Mouse (Mus musculus) limb, embryonic 15.5 days (tissue): Measurements from ENCODE around the gene Fam69a. TPM values are rescaled to one million over a fixed set of nuclear protein-coding genes. Genes with fewer than 3 reads are reported as not detected.
"Not testable (repeated sequence)": the region's sequence is repeated elsewhere in the genome, so short reads cannot be mapped to it uniquely, and the experiment has no call there.

ENCODE experiments used
- ATAC-seq: fragments of 200-750 bp; cut with Nextera tagmentation; 2 replicates; pipeline ENCODE4 v1.8.0; 2017; ENCODE audit warnings: low read depth, moderate TSS enrichment; ENCODE audit not compliant: insufficient number of reproducible peaks, low FRiP score, low TSS enrichment
- H3K27ac ChIP-seq: fragments of 300-500 bp; sonication (generic); 2 replicates; pipeline ENCODE4 v1.5.1; 2015; ENCODE audit warnings: moderate library complexity, mild to moderate bottlenecking, inconsistent platforms
- H3K27me3 ChIP-seq: fragments of 300-500 bp; sonication (generic); 2 replicates; pipeline ENCODE4 v1.6.1; 2015; ENCODE audit warnings: inconsistent platforms
- H3K36me3 ChIP-seq: fragments of 300-500 bp; sonication (generic); 2 replicates; pipeline ENCODE4 v1.6.1; 2015; ENCODE audit warnings: inconsistent platforms
- H3K4me1 ChIP-seq: fragments of 300-500 bp; sonication (generic); 2 replicates; pipeline ENCODE4 v1.6.1; 2015; ENCODE audit warnings: inconsistent platforms
- H3K4me2 ChIP-seq: fragments of 300-500 bp; sonication (generic); 2 replicates; pipeline ENCODE4 v1.6.1; 2015; ENCODE audit warnings: mild to moderate bottlenecking, inconsistent platforms
- H3K4me3 ChIP-seq: fragments of 300-500 bp; sonication (generic); 2 replicates; pipeline ENCODE4 v1.5.1; 2015; ENCODE audit warnings: mild to moderate bottlenecking, inconsistent platforms
- H3K9ac ChIP-seq: fragments of 300-500 bp; sonication (generic); 2 replicates; pipeline ENCODE4 v1.6.1; 2015; ENCODE audit warnings: inconsistent platforms
- H3K9me3 ChIP-seq: fragments of 300-500 bp; sonication (generic); 2 replicates; pipeline ENCODE4 v1.6.1; 2016; ENCODE audit warnings: inconsistent platforms
- WGBS: fragments of 180-500 bp; shearing (Covaris S2); methylation state at CpG from one replicate; pipeline ENCODE4 v1.1.7; 2015; 5-methylcytosine and 5-hydroxymethylcytosine counted together
- polyA plus RNA-seq: library from polyadenylated mRNA; unstranded; fragments of >200 nt; fragmentation: Nextera tagmentation; extraction: Ambion mirVana; gene quantifications from 2 replicates; pipeline ENCODE4 v1.2.1, GENCODE M21; 2015

Fam69a gene
- polyA plus RNA-seq, 1 experiment from 2014 or later: 31.8 TPM

DNA sequence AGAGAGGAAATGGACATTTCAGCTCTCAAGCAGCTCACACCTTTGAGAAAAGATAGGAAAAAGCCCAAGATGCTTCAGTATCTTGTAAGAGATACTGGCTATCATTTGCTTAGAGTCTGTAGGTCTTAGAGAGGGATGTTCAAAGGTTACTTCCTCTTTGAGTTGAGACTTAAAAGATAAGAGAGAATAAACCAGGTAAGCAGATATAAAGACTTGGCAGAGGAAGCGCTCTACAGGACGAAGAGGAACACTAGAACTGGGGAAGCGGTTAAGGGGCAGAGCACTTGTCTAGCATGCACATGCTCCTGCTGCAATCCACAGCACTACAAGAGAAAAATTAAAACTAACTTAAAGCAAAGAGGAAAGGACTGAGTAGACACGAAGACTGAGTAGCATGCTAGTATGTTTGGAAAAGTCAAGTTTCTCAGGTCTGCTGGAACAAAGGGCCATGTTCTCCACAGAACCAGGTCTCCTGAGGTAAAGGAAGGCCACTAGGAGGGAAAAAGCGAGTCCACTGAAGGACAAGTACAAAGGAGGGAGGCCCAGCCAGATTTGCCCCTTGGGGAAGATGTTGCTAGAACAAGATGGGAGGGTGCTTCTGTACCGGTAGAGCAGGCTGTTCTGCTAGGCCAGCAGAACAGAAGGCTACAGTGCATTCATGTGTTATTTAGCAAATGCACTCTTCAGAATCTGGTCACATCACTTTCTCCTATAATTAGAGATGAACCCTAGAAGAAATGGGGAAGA lies 8.4 kb downstream of the Fam69a start:
- whole genome bisulfite sequencing: 73% methylated on average over 6 of the region's 6 CpGs
- H3K27ac ChIP-seq: no peak overlapping the region
- H3K4me3 ChIP-seq: no peak overlapping the region
- no peaks in the 10 kb centered on the region for H3K9me3 ChIP-seq
- no peak overlapping the region for H3K4me2 ChIP-seq
- no peak for ATAC-seq
- H3K4me1 ChIP-seq: peaks cover 11% of the 10 kb centered on the region; the same call in 1 of the 2 replicates
- no peaks in the 10 kb centered on the region for H3K27me3 ChIP-seq
- H3K36me3 ChIP-seq: no peaks in the 10 kb centered on the region
- no peak overlapping the region for H3K9ac ChIP-seq

DNA sequence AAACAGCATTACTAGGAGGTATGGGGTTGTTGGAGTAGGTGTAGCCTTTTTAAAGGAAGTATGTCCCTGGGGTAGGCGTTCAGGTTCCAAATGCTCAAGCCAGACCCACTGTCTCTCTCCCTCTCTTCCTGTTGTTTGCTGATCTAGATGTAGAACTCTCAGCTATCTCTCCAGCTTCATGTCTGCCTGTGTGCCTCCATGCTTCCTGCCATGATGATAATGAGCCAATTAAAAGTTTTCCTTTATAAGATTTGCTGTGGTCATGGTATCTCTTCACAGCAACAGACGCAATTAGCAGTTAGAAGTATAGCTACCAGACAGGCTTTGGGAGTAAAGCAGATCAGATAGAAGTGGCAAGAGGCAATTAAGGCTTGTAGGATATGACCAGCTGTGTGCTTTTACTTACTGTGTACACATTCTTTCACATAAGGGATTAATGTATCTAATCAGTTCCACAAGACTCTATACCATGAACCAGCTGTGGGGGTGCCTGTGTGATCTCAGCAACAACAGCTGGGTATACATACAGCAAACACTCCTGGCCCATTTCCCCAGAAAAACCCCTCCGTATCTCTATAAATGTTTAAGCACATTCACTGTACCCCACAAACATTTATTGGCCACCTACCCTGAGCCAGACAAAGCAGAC lies 9.1 kb downstream of the Fam69a start:
- H3K27me3 ChIP-seq: no peaks in the 10 kb centered on the region
- H3K27ac ChIP-seq: no peak overlapping the region
- no peaks in the 10 kb centered on the region for H3K9me3 ChIP-seq
- H3K36me3 ChIP-seq: no peaks in the 10 kb centered on the region
- 42% methylated on average over 3 of the region's 3 CpGs for WGBS
- no peak overlapping the region for H3K4me3 ChIP-seq
- H3K9ac ChIP-seq: no peak overlapping the region
- H3K4me2 ChIP-seq: no peak overlapping the region
- peaks cover 18% of the 10 kb centered on the region for H3K4me1 ChIP-seq
- ATAC-seq: no peak

DNA sequence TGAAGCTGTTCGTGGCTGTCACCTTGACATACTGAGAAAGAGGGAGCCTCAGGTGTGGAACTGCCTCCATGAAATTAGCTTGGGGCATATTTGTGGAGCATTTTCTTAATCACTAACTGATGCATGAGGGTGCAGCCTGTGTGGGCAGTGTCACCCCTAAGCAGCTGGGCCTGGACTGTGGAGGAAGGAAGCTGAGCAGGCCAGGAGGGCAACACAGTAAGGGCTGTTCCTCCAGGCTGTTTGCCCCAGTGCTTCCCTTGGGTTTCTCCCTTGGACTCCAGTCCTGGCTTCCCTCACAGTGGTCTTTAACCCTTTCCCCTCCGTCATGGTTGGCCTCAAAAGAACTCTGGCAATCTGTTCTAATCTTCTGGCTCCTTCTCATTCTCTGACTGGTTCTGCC lies 13.6 kb downstream of the Fam69a start:
- Histone ChIP-seq H3K27me3 (no peaks in the 10 kb centered on the region), H3K4me2 (no peak overlapping the region), H3K9me3 (no peaks in the 10 kb centered on the region), H3K9ac (no peak overlapping the region), H3K4me1 (peaks cover 19% of the 10 kb centered on the region), H3K36me3 (no peaks in the 10 kb centered on the region), H3K27ac (no peak overlapping the region), H3K4me3 (no peak overlapping the region)
- WGBS: 63% methylated on average over 2 of the region's 2 CpGs
- ATAC-seq: no peak

DNA sequence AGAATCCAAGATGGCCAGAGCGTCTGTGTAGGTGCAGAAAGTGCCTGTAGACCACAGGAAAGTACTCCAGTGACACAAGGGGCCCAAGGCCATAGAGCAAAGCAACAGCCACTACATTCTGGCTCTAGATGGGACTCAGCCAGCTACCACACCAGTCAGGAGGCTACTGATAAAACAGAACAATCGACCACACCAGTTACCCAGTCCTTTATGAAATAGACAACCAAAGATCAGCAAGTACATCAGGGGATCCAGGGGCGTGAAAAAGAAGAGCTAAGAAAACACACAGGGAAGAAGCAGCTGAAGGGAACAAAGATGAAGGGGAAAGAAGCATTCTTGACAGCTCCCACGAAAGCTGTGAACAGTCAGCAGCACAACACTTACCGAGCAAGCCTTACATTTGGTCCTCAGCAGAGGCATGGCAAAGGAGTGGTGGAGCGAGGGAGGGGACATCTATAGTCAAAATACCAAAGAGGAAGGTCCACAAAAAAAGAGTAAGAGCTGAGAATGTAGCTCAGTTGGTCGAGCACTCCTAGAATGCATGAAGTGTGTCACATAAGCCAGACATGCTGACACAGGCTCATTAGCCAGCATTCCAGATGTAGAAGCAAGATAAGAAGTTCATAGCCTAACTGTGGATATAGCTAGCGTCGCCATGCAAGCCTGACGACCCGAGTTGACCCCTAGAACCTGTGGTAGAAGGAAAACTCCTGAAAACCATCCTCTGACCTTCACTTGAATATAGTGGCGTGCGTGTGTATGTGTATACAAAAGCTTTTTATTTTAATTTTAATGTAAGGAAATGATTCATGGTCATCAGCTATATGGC lies 14.2 kb downstream of the Fam69a start:
- 65% methylated on average over 13 of the region's 13 CpGs for WGBS
- Histone ChIP-seq H3K4me1 (peaks cover 13% of the 10 kb centered on the region), H3K36me3 (no peaks in the 10 kb centered on the region), H3K9ac (no peak overlapping the region), H3K27me3 (no peaks in the 10 kb centered on the region), H3K9me3 (no peaks in the 10 kb centered on the region), H3K4me3 (no peak overlapping the region), H3K27ac (no peak overlapping the region), H3K4me2 (no peak overlapping the region)
- no peak for ATAC-seq

DNA sequence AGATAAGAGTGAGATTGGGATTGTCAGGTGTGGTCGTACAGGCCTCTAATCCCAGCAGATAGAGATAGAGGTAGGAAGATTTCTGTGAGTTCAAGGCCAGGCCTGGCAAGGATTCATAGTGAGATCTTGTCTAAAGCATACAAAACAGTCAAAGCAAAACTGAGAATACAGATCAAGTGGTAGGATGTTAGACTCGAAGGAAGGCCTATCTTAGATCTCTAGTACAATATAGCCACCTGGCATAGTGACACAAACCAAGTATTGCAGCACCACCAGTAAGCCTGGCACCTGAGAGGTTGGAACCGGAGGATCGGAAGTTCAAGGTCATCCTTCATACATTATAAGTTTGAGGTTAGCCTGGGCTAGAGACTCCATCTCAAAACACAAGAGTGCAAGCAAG lies 15.8 kb downstream of the Fam69a start:
- Histone ChIP-seq H3K27ac (no peak overlapping the region), H3K9ac (no peak overlapping the region), H3K27me3 (no peaks in the 10 kb centered on the region), H3K36me3 (no peaks in the 10 kb centered on the region), H3K4me3 (no peak overlapping the region), H3K9me3 (no peaks in the 10 kb centered on the region), H3K4me2 (no peak overlapping the region), H3K4me1 (peaks cover 13% of the 10 kb centered on the region)
- ATAC-seq: no peak
- WGBS: 85% methylated on average over 4 of the region's 4 CpGs

DNA sequence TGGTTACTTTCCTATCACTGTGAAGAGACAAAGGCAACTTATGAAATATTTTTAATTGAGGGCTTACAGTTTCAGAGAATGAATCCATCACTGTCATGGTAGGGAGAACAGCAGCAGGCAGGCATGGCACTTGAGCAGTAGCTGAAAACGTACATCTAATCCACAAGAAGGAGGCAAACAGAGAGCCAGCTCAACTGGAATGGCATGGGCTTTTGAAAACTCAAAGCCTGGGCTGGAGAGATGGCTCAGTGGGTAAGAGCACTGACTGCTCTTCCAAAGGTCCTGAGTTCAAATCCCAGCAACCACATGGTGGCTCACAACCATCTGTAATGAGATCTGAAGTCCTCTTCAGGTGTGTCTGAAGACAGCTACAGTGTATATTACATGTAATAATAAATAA lies 17.1 kb downstream of the Fam69a start:
- peaks cover 13% of the 10 kb centered on the region for H3K4me1 ChIP-seq
- WGBS: 92% methylated on average over 1 of the region's 1 CpGs
- not testable (repeated sequence) for H3K4me2 ChIP-seq, H3K27me3 ChIP-seq, H3K9me3 ChIP-seq, H3K36me3 ChIP-seq, H3K4me3 ChIP-seq, H3K9ac ChIP-seq, ATAC-seq, H3K27ac ChIP-seq

DNA sequence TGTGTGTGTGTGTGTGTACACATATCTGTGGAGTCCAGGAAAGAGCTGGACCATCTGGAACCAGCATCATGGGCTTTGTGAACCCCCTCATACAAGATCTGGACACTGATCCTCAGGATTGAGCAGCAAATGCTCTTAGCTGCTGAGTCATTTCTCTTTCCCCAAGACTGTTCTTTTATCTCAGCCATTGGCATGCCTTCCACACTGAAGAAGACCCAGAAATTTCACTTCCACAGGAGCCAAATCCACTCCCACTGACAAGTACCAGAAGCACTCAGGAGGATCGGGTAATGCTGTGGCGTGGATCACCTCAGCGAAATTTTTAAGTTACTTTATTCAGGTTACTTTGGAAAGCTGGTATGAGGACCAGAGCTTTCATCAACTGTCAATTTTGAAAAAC lies 18.8 kb downstream of the Fam69a start:
- peaks cover 9% of the 10 kb centered on the region for H3K4me1 ChIP-seq
- no peaks in the 10 kb centered on the region for H3K27me3 ChIP-seq
- no peak overlapping the region for H3K27ac ChIP-seq
- 96% methylated on average over 3 of the region's 3 CpGs for WGBS
- ATAC-seq: no peak
- no peak overlapping the region for H3K4me3 ChIP-seq
- no peaks in the 10 kb centered on the region for H3K9me3 ChIP-seq
- no peak overlapping the region for H3K4me2 ChIP-seq
- no peaks in the 10 kb centered on the region for H3K36me3 ChIP-seq
- H3K9ac ChIP-seq: no peak overlapping the region

DNA sequence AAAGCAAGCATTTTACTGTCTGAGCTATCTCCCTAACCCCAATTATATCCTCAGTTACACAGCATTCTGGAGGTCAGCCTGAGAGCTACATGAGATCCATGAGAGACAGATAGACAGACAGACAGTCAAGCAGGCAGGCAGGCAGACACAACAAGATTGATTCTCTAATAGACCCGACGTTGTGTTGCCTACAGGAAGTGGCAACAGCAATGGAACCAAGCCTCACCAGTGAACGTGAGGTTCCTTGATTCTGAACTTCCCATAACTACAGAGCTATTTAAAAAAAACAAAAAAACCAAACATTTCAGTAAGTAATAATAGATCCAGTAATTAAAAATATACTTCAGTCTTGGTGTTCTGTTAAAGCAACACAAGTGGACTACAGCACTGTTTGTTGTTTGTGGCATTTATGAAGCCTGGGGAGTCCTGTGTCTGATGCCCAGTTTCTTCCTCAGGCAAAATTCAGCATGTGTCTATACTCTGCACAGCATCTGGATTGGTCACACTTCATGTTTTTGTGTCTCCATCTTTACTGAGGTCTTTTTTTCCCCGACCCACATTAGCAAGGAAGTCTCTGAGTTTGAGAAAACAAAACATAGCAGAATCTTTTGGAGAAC lies 19.9 kb downstream of the Fam69a start:
- 63% methylated on average over 4 of the region's 4 CpGs for WGBS
- no peaks in the 10 kb centered on the region for H3K9me3 ChIP-seq
- H3K4me1 ChIP-seq: peaks cover 1% of the 10 kb centered on the region; the same call in 1 of the 2 replicates
- H3K4me2 ChIP-seq: no peak overlapping the region
- no peak overlapping the region for H3K4me3 ChIP-seq
- ATAC-seq: no peak
- H3K9ac ChIP-seq: no peak overlapping the region
- H3K27ac ChIP-seq: no peak overlapping the region
- H3K36me3 ChIP-seq: no peaks in the 10 kb centered on the region
- H3K27me3 ChIP-seq: no peaks in the 10 kb centered on the region

DNA sequence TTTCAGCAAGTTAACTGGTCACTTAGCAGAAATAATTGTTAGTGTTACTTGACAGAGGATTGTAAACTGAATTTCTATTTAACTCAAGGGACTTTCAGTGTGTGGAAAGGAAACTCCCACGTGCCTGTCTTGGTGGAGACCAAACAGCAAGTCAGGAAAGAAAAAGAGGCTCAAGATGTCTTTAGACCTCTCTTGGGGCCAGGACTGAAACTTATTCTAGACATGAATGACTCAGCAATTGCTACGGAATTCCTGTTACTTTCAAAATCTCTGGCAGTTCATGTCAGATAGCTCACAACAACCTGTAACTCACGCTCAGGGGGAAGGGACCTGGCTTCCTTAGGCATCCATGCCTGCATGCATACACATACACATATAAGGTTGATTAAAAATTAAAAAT lies 20.7 kb downstream of the Fam69a start:
- Histone ChIP-seq H3K27me3 (no peaks in the 10 kb centered on the region), H3K4me1 (peaks cover 8% of the 10 kb centered on the region), H3K9ac (no peak overlapping the region), H3K36me3 (no peaks in the 10 kb centered on the region), H3K27ac (no peak overlapping the region), H3K4me3 (no peak overlapping the region), H3K9me3 (no peaks in the 10 kb centered on the region), H3K4me2 (no peak overlapping the region)
- ATAC-seq: no peak
- WGBS: 54% methylated on average over 3 of the region's 3 CpGs

DNA sequence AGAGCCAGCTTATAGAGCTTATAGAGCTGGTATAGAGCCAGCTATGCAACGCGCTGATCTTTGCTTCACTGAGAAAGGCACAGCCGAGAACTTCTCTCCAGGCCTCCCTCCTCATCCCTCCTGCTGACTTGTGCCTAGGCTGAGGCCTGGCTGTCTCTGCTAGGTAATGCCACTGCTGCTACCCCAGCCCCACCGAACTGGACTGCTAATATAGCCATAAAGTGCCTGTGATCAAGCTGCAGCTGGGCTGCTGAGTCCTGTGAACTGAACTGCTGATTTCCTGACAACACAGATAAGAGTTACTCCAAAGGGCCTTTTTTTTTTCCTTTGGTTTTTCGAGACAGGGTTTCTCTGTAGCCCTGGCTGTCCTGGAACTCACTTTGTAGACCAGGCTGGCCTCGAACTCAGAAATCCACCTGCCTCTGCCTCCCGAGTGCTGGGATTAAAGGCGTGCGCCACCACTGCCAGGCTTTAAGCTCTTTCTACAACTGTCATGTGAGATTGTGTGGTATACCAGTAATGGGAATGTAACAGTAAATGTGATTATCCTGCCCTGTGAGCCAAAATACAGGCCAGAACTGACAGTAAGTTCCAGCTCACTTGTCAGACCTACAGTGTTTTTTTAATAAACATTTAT lies 21.4 kb downstream of the Fam69a start:
- ATAC-seq: no peak

DNA sequence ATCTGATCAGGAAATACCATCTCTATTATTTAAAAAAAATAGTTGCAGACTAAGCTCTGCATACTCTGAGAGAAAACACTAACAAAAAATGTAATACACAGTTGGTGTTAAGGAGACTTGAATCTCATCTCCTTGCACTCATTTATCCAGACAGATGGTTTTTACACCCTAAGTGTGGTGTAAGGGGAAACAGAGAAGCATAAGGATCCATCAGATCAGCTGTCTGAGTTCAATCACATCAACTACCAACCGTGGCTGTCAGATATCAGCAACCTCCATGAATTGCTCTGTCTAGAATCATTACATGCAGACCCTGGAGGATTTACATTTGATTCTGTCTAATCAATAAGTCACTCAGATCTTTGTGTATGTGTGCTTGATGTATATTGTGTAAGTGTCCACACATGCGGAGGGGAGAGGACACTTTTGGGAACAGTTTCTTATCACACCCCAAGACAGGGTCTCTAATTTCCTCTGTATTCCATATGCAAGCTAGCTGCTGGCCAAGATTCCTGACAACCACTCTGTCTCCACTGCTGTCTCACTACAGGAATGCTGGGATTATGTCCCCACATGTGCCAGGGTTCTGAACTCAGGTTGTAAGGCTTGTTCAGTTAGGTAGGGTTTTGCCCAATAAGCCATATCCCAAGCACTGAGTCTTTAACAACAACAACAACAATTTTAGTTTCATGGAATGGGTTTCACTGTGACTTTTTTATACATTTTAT lies 22.7 kb downstream of the Fam69a start:
- Histone ChIP-seq H3K27ac (no peak overlapping the region), H3K36me3 (no peaks in the 10 kb centered on the region), H3K27me3 (no peaks in the 10 kb centered on the region), H3K9me3 (no peaks in the 10 kb centered on the region), H3K4me2 (no peak overlapping the region), H3K4me1 (peaks cover 12% of the 10 kb centered on the region), H3K9ac (no peak overlapping the region), H3K4me3 (no peak overlapping the region)
- no peak for ATAC-seq
- 79% methylated on average over 2 of the region's 2 CpGs for WGBS

More for the DNA sequence above, 21.4 kb downstream of the Fam69a start:
- Histone ChIP-seq H3K9me3 (no peaks in the 10 kb centered on the region), H3K27me3 (no peaks in the 10 kb centered on the region), H3K9ac (no peak overlapping the region), H3K4me1 (peaks cover 12% of the 10 kb centered on the region), H3K27ac (no peak overlapping the region), H3K4me3 (no peak overlapping the region), H3K36me3 (no peaks in the 10 kb centered on the region), H3K4me2 (no peak overlapping the region)
- WGBS: 68% methylated on average over 9 of the region's 9 CpGs
